Mouse (Mus musculus) heart, embryonic 13.5 days (tissue): ENCODE measurements around the gene Cnih3. TPM values are rescaled to one million over a fixed set of nuclear protein-coding genes. Genes with fewer than 3 reads are reported as not detected.

ENCODE experiments used
- ATAC-seq: fragments of 200-750 bp; cut with Nextera tagmentation; 2 replicates; pipeline ENCODE4 v1.8.0; 2017; ENCODE audit warnings: moderate TSS enrichment; ENCODE audit not compliant: insufficient number of reproducible peaks, low FRiP score, low TSS enrichment; ENCODE audit errors: extremely low read depth
- H3K27ac ChIP-seq: fragments of 300-500 bp; sonication (generic); replicated peaks from 2 replicates; pipeline ENCODE4 v1.5.1; 2015; ENCODE audit warnings: moderate library complexity, mild to moderate bottlenecking, inconsistent platforms
- H3K27me3 ChIP-seq: fragments of 300-500 bp; sonication (generic); replicated peaks from 2 replicates; pipeline ENCODE4 v1.6.1; 2015; ENCODE audit warnings: mild to moderate bottlenecking, inconsistent platforms
- H3K36me3 ChIP-seq: fragments of 300-500 bp; sonication (generic); 2 replicates; pipeline ENCODE4 v1.6.1; 2015; ENCODE audit warnings: mild to moderate bottlenecking, inconsistent platforms
- H3K4me1 ChIP-seq: fragments of 300-500 bp; sonication (generic); 2 replicates; pipeline ENCODE4 v1.6.1; 2015; ENCODE audit warnings: inconsistent platforms
- H3K4me2 ChIP-seq: fragments of 300-500 bp; sonication (generic); 2 replicates; pipeline ENCODE4 v1.6.1; 2015; ENCODE audit warnings: inconsistent platforms, mild to moderate bottlenecking, moderate library complexity
- H3K4me3 ChIP-seq: fragments of 300-500 bp; sonication (generic); 2 replicates; pipeline ENCODE4 v1.5.1; 2015; ENCODE audit warnings: moderate library complexity, mild to moderate bottlenecking, inconsistent platforms
- H3K9ac ChIP-seq: fragments of 300-500 bp; sonication (generic); 2 replicates; pipeline ENCODE4 v1.6.1; 2015; ENCODE audit warnings: inconsistent platforms, mild to moderate bottlenecking, moderate library complexity
- H3K9me3 ChIP-seq: fragments of 300-500 bp; sonication (generic); 2 replicates; pipeline ENCODE4 v1.6.1; 2016; ENCODE audit warnings: inconsistent platforms
- WGBS: fragments of 180-500 bp; shearing (Covaris S2); methylation state at CpG from one replicate; pipeline ENCODE4 v1.1.7; 2015; ENCODE audit warnings: mixed read lengths; 5-methylcytosine and 5-hydroxymethylcytosine counted together
- polyA plus RNA-seq: library from polyadenylated mRNA; unstranded; fragments of >200 nt; fragmentation: Nextera tagmentation; extraction: Ambion mirVana; gene quantifications from 2 replicates; pipeline ENCODE4 v1.2.1, GENCODE M21; 2015

The Cnih3 gene
- polyA plus RNA-seq, 1 experiment from 2014 or later = 0.39 TPM

GRCm38 (mm10) chr1:181433263-181433662 is 80.8 kb downstream of the Cnih3 start:
- no peak overlapping the region for H3K9ac ChIP-seq
- H3K27me3 ChIP-seq = 0 out of 2 replicates have a peak, but pooled peaks cover 4% of the 10 kb centered on the region
- H3K9me3 ChIP-seq = no peaks in the 10 kb centered on the region
- H3K4me2 ChIP-seq = no peak overlapping the region
- WGBS = 81% methylated on average over 5 of the region's 5 CpGs
- ATAC-seq = no peak
- H3K27ac ChIP-seq = no peak overlapping the region
- H3K4me1 ChIP-seq = peaks cover 8% of the 10 kb centered on the region; the same call in 1 of the 2 replicates
- no peaks in the 10 kb centered on the region for H3K36me3 ChIP-seq
- no peak overlapping the region for H3K4me3 ChIP-seq

- peaks cover 10% of the 10 kb centered on the region for H3K4me1 ChIP-seq
- no peaks in the 10 kb centered on the region for H3K36me3 ChIP-seq
- no peak overlapping the region for H3K4me3 ChIP-seq
- no peaks in the 10 kb centered on the region for H3K9me3 ChIP-seq
- no peak overlapping the region; the same call in 1 of the 2 replicates for H3K27ac ChIP-seq
- no peak overlapping the region for H3K9ac ChIP-seq
- 56% methylated on average over 5 of the region's 5 CpGs for WGBS
- no peaks in the 10 kb centered on the region for H3K27me3 ChIP-seq
- no peak overlapping the region for H3K4me2 ChIP-seq
- no peak for ATAC-seq
Measured at GRCm38 (mm10) chr1:181435414-181435813, 83.0 kb downstream of the Cnih3 start.

- Histone ChIP-seq H3K36me3 (no peaks in the 10 kb centered on the region), H3K27ac (peak overlapping the region; percentile 34; the same call in 1 of the 2 replicates), H3K4me3 (no peak overlapping the region), H3K27me3 (no peaks in the 10 kb centered on the region), H3K9ac (no peak overlapping the region), H3K9me3 (no peaks in the 10 kb centered on the region), H3K4me1 (peaks cover 46% of the 10 kb centered on the region), H3K4me2 (no peak overlapping the region)
- WGBS = 62% methylated on average over 8 of the region's 8 CpGs
- ATAC-seq = no peak
Measured at GRCm38 (mm10) chr1:181440982-181441603, 88.7 kb downstream of the Cnih3 start.

DNA sequence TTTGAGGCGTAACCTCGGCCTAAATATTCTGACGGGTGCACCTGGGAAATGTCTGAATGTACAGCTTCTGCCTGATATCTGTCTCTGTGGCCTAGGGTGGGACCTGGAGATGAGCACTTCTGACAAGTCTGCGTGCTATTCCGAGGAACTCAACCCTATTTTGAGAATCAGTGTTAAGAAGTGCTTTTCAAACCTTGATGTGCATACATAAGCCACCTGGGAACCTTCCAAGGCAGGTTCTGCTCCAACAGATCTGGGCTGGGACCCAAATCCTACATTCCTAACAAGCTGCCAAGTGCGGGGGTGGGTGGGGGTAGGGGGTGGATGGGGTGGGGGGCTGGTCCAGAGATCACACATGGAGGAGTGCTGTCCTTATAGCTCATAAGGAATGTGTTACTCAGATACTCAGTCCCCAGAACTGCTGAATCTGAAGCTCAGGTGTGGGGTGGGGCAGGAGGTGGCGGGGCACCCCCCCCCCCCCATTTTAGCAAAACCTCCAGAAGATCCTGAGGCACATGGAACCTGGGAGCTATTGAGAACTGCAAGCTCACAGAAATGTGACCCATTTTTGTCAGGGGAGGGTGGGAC is 89.3 kb downstream of the Cnih3 start:
- no peak for ATAC-seq
- peaks cover 52% of the 10 kb centered on the region for H3K4me1 ChIP-seq
- H3K27ac ChIP-seq = peak overlapping the region; percentile 34; the same call in 1 of the 2 replicates
- no peak overlapping the region for H3K4me2 ChIP-seq
- no peaks in the 10 kb centered on the region for H3K9me3 ChIP-seq
- no peak overlapping the region for H3K4me3 ChIP-seq
- WGBS = 52% methylated on average over 7 of the region's 7 CpGs
- H3K36me3 ChIP-seq = no peaks in the 10 kb centered on the region
- no peaks in the 10 kb centered on the region for H3K27me3 ChIP-seq
- no peak overlapping the region for H3K9ac ChIP-seq

GRCm38 (mm10) chr1:181445041-181445440 is 92.6 kb downstream of the Cnih3 start:
- Histone ChIP-seq H3K9me3 (no peaks in the 10 kb centered on the region), H3K4me3 (no peak overlapping the region), H3K9ac (no peak overlapping the region), H3K36me3 (no peaks in the 10 kb centered on the region), H3K27me3 (no peaks in the 10 kb centered on the region), H3K4me1 (peaks cover 71% of the 10 kb centered on the region), H3K4me2 (no peak overlapping the region), H3K27ac (0 out of 2 replicates have a peak overlapping the region, but pooled peaks have one; percentile 15)
- no peak for ATAC-seq
- 86% methylated on average over 5 of the region's 5 CpGs for WGBS

DNA sequence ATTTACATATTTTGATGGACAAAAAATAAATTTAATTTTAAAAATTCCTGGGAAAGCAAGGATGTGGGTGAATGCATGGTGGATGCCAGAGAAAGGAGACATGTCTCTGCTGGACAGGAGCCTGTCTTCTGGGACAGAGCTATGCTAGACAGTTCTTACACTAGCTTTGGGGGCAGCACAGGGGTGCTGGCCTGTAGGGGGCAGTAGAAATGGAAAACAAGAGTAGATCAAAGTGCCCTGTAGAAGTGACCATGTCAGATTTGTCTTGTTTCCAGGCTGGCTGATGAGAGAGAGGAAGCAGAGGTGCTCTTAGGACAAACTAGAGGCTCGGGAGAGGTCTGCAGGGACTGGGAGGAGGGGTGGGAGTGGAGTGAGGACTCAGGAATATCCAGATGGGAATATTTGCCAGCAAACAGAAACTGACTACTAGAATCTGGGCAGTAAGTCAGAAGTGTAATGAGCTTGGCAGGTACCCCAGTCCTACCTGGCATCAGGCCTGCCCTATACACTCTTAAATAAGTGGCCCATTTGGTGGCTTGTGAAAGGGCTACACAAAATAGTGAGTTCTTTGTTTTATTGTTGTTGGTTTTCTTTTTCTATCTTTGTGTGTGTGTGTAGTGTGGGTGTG is 93.3 kb downstream of the Cnih3 start:
- no peaks in the 10 kb centered on the region for H3K36me3 ChIP-seq
- peaks cover 66% of the 10 kb centered on the region for H3K4me1 ChIP-seq
- ATAC-seq = no peak
- H3K4me3 ChIP-seq = no peak overlapping the region
- H3K9me3 ChIP-seq = no peaks in the 10 kb centered on the region
- no peaks in the 10 kb centered on the region for H3K27me3 ChIP-seq
- H3K4me2 ChIP-seq = peak overlapping the region; percentile 39; the same call in 1 of the 2 replicates
- no peak overlapping the region for H3K9ac ChIP-seq
- whole genome bisulfite sequencing = 13% methylated on average over 1 of the region's 1 CpGs
- H3K27ac ChIP-seq = peak overlapping the region; percentile 89

DNA sequence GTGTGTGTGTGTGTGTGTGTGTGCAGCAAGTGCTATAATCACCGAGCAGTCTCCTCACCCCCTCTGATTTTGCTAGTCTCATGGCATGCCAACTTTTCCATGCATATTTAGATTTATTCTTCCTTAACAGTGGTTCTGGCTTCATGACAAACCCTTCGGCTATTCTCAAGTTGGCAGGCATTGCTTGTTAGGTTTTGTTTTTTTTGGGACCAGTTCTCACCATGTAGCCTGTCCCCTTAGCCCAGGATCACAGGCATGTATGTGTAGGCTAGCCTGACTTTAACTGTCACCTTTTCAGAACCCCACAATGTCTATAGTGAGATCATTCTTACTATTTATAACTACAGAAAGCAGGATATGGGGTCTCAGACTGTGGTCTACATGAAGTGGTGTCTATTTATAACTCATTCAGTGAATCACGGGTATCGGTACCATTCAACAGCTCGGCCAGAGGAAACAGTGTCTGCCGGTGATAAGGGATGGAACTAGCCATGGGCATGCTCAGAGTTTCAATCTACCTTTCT is 94.2 kb downstream of the Cnih3 start:
- Histone ChIP-seq H3K4me3 (no peak overlapping the region), H3K9ac (peak overlapping the region; percentile 50; the same call in 1 of the 2 replicates), H3K4me1 (peaks cover 57% of the 10 kb centered on the region), H3K4me2 (peak overlapping the region; percentile 39), H3K27me3 (no peaks in the 10 kb centered on the region), H3K27ac (peak overlapping the region; percentile 89), H3K36me3 (no peaks in the 10 kb centered on the region), H3K9me3 (no peaks in the 10 kb centered on the region)
- ATAC-seq = peak; percentile 64; the same call in 1 of the 2 replicates
- WGBS = 14% methylated on average over 6 of the region's 6 CpGs

- Histone ChIP-seq H3K36me3 (no peaks in the 10 kb centered on the region), H3K4me3 (no peak overlapping the region), H3K27me3 (no peaks in the 10 kb centered on the region), H3K9me3 (no peaks in the 10 kb centered on the region), H3K4me2 (no peak overlapping the region), H3K4me1 (peaks cover 50% of the 10 kb centered on the region), H3K9ac (no peak overlapping the region), H3K27ac (peak overlapping the region; percentile 89)
- WGBS = 74% methylated on average over 4 of the region's 4 CpGs
- ATAC-seq = no peak; the same call in 1 of the 2 replicates
Measured at GRCm38 (mm10) chr1:181447576-181447975, 95.1 kb downstream of the Cnih3 start.

DNA sequence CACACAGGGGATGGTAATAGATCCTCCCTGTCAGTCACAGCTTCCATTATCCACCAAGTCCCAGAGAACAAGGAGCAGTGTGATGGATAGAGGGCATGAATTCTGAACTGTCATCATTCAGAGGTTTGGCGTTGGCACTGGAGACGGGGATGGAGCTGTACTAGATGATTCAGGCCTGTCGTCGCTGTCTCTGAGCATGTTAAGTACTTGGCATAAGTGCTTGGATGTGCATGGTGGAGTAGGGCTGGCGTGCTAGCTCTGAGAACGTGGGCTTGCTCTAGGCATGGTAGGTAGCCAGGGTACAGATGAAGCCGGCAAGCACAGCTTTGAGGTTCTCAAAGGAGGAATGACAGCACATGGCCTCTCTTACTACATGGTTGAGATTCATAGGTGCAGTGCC is 95.6 kb downstream of the Cnih3 start:
- Histone ChIP-seq H3K4me3 (no peak overlapping the region), H3K27ac (peak overlapping the region; percentile 89), H3K4me2 (no peak overlapping the region), H3K27me3 (no peaks in the 10 kb centered on the region), H3K4me1 (peaks cover 50% of the 10 kb centered on the region), H3K9me3 (no peaks in the 10 kb centered on the region), H3K36me3 (no peaks in the 10 kb centered on the region), H3K9ac (no peak overlapping the region)
- ATAC-seq = no peak
- 45% methylated on average over 7 of the region's 7 CpGs for WGBS

GRCm38 (mm10) chr1:181453106-181453505 is 100.7 kb downstream of the Cnih3 start:
- H3K27me3 ChIP-seq = no peaks in the 10 kb centered on the region
- peaks cover 9% of the 10 kb centered on the region for H3K4me1 ChIP-seq
- no peaks in the 10 kb centered on the region for H3K9me3 ChIP-seq
- 58% methylated on average over 6 of the region's 6 CpGs for WGBS
- ATAC-seq = no peak
- H3K9ac ChIP-seq = no peak overlapping the region
- no peak overlapping the region for H3K4me3 ChIP-seq
- no peaks in the 10 kb centered on the region for H3K36me3 ChIP-seq
- H3K4me2 ChIP-seq = no peak overlapping the region
- H3K27ac ChIP-seq = no peak overlapping the region

DNA sequence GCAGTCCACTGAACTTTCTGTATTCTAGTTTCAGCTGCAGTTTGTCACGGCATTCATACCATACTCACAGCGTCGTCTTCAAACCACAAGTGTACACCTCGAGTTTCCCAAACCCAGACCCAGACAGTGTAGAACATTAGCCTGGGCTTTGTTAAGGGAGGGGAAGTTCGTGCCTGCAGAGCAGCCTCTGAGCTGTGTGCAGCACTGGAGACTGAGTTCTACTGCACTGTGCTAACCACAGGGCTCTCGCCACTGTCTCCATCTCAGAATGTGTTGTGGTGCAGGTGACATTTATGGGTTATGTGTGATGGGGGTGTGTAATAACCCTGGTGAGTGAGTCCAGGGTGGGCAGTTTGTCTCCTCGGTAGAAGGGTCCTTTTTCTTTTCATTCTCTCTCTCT is 104.5 kb downstream of the Cnih3 start:
- no peak overlapping the region for H3K9ac ChIP-seq
- no peak overlapping the region for H3K27ac ChIP-seq
- no peaks in the 10 kb centered on the region for H3K9me3 ChIP-seq
- no peaks in the 10 kb centered on the region for H3K27me3 ChIP-seq
- H3K4me2 ChIP-seq = no peak overlapping the region
- no peaks in the 10 kb centered on the region for H3K36me3 ChIP-seq
- ATAC-seq = no peak
- H3K4me1 ChIP-seq = peaks cover 10% of the 10 kb centered on the region; the same call in 1 of the 2 replicates
- 75% methylated on average over 7 of the region's 7 CpGs for WGBS
- H3K4me3 ChIP-seq = no peak overlapping the region
